Mouse (Mus musculus) testis, adult 2 months (tissue): ENCODE results near the gene Ninj2.

ENCODE experiments used
- CTCF ChIP-seq: fragments of 200-500 bp; IDR thresholded peaks from 2 replicates; pipeline ENCODE4 v1.5.1; 2012; ENCODE audit warnings: low read depth, mild to moderate bottlenecking, inconsistent platforms, low read length, moderate library complexity; ENCODE audit not compliant: control insufficient read depth, insufficient read depth, insufficient replicate concordance
- POLR2A ChIP-seq: fragments of 200-500 bp; IDR thresholded peaks from 2 replicates; pipeline ENCODE4 v1.6.1; 2012; ENCODE audit warnings: low read depth, mild to moderate bottlenecking, inconsistent platforms, low read length, moderate library complexity; ENCODE audit not compliant: control insufficient read depth

DNA sequence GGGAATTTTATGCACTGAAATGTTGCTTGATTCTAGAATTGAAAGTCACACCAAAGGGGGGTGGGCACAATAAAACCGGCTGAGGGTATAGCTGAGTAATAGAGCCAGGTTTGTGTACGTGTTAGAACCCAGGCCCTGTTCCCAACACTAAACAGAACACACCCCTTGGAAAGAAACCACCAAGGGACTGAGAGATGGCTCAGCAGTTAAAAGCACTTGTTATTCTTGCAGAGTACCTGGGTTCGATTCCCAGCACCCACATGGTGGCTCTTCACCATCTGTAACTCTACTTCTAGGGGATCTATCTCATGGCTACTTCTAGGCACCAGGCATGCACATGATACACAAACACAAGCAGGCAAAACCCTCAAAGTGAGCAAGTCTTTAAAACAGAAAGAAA lies 20.7 kb downstream of the Ninj2 start:
- TF ChIP-seq CTCF (no peak), POLR2A (no peak)
